Mouse (Mus musculus): ENCODE data around the gene Ubxn11. TPM values are rescaled to one million over a fixed set of nuclear protein-coding genes. Genes with fewer than 3 reads are reported as not detected.

Ubxn11 gene
- polyA plus RNA-seq, 1 experiment from 2014 or later = 1.3 TPM

DNA sequence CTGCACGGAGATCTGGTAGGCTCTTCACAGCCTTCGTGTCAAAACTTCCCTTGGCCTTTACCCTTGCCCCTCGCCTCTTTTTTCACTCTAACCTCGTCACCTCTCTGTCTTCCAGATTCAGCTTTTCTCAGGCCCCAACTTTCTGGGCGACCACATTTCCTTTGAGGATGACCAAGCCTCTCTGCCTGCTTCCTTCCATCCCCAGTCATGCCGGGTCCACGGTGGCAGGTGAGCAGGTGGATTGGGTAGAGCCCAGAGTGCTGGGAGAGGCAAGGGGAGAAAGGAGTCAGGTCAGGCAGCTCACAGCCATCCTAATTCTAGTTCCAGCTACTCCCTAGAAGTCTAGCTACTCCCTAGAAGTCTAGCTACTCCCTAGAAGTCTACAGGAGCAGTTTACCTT lies 19.9 kb upstream of the Ubxn11 start:
- no peaks in the 10 kb centered on the region for H3K27me3 ChIP-seq (ENCODE audit: control insufficient read depth, insufficient read depth, low read length)
- WGBS = 8% methylated on average over 7 of the region's 7 CpGs
- peak overlapping the region; percentile 55 for H3K4me2 ChIP-seq (replicated peaks; ENCODE audit: low read depth)
- H3K27ac ChIP-seq (replicated peaks) = no peak overlapping the region
- H3K36me3 ChIP-seq (ENCODE audit: control insufficient read depth, insufficient read depth, low read length) = no peaks in the 10 kb centered on the region
- 0 out of 2 replicates have a peak overlapping the region, but pooled peaks have one; percentile 20 for H3K4me3 ChIP-seq (ENCODE audit: low read depth, low read length)
- DNase-seq (ENCODE audit: low spot score) (no peak), ATAC-seq (ENCODE audit: low FRiP score, low TSS enrichment) (no peak)
- TF ChIP-seq EP300 (optimal IDR thresholded peaks at IDR 0.05) (no peak), CTCF (IDR thresholded peaks at IDR 0.05; ENCODE audit: low read depth) (no peak)
- no peaks in the 10 kb centered on the region for H3K4me1 ChIP-seq (replicated peaks; ENCODE audit: control insufficient read depth, insufficient read depth)
- no peak overlapping the region; the same call in 1 of the 2 replicates for H3K9ac ChIP-seq (ENCODE audit: low read length)
- H3K9me3 ChIP-seq (ENCODE audit: control insufficient read depth, low read length) = no peaks in the 10 kb centered on the region

- Histone ChIP-seq H3K4me1 (replicated peaks; ENCODE audit: control insufficient read depth, insufficient read depth) (no peaks in the 10 kb centered on the region), H3K9ac (ENCODE audit: low read length) (no peak overlapping the region), H3K9me3 (ENCODE audit: control insufficient read depth, low read length) (no peaks in the 10 kb centered on the region), H3K36me3 (ENCODE audit: control insufficient read depth, insufficient read depth, low read length) (no peaks in the 10 kb centered on the region), H3K4me2 (replicated peaks; ENCODE audit: low read depth) (no peak overlapping the region), H3K4me3 (ENCODE audit: low read depth, low read length) (no peak overlapping the region), H3K27me3 (ENCODE audit: control insufficient read depth, insufficient read depth, low read length) (no peaks in the 10 kb centered on the region), H3K27ac (replicated peaks) (no peak overlapping the region)
- TF ChIP-seq CTCF (IDR thresholded peaks at IDR 0.05; ENCODE audit: low read depth) (peak; percentile 27), EP300 (optimal IDR thresholded peaks at IDR 0.05) (no peak)
- DNase-seq (ENCODE audit: low spot score) = no peak
- no peak for ATAC-seq (ENCODE audit: low FRiP score, low TSS enrichment)
- 87% methylated on average over 4 of the region's 4 CpGs for WGBS
Measured at GRCm38 (mm10) chr4:134084999-134085398, 17.4 kb upstream of the Ubxn11 start.

DNA sequence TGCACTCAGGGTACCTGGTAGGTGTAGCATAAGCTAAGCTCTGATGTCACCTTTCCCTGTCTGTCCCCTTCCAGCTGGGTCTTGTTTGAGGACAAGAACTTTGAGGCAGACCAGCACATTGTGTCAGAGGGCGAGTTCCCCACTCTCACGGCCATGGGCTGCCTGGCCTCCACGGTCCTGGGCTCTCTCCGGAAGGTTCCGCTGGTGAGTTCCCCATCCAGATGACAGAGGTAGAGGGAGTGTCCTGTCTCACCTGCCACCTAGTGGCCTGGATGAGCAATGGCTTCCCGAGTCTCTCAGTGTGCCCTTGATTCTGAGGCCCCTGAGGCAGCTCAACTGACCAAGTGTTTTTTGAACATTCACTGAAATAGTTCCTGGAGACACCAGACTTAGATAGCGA lies 15.0 kb upstream of the Ubxn11 start:
- DNase-seq (ENCODE audit: low spot score) (peak; percentile 59), ATAC-seq (ENCODE audit: low FRiP score, low TSS enrichment) (peak; percentile 58)
- no peaks in the 10 kb centered on the region for H3K4me1 ChIP-seq (replicated peaks; ENCODE audit: control insufficient read depth, insufficient read depth)
- H3K9me3 ChIP-seq (ENCODE audit: control insufficient read depth, low read length) = no peaks in the 10 kb centered on the region
- no peak overlapping the region for H3K27ac ChIP-seq (replicated peaks)
- no peak overlapping the region for H3K4me2 ChIP-seq (replicated peaks; ENCODE audit: low read depth)
- WGBS = 31% methylated on average over 7 of the region's 7 CpGs
- H3K36me3 ChIP-seq (ENCODE audit: control insufficient read depth, insufficient read depth, low read length) = no peaks in the 10 kb centered on the region
- H3K4me3 ChIP-seq (ENCODE audit: low read depth, low read length) = no peak overlapping the region
- TF ChIP-seq CTCF (IDR thresholded peaks at IDR 0.05; ENCODE audit: low read depth) (peak; percentile 84), EP300 (optimal IDR thresholded peaks at IDR 0.05) (no peak)
- no peaks in the 10 kb centered on the region for H3K27me3 ChIP-seq (ENCODE audit: control insufficient read depth, insufficient read depth, low read length)
- no peak overlapping the region for H3K9ac ChIP-seq (ENCODE audit: low read length)

- Histone ChIP-seq H3K27me3 (ENCODE audit: control insufficient read depth, insufficient read depth, low read length) (no peaks in the 10 kb centered on the region), H3K4me2 (replicated peaks; ENCODE audit: low read depth) (no peak overlapping the region), H3K9ac (ENCODE audit: low read length) (no peak overlapping the region), H3K9me3 (ENCODE audit: control insufficient read depth, low read length) (no peaks in the 10 kb centered on the region), H3K4me3 (ENCODE audit: low read depth, low read length) (no peak overlapping the region), H3K4me1 (replicated peaks; ENCODE audit: control insufficient read depth, insufficient read depth) (no peaks in the 10 kb centered on the region), H3K36me3 (ENCODE audit: control insufficient read depth, insufficient read depth, low read length) (no peaks in the 10 kb centered on the region), H3K27ac (replicated peaks) (no peak overlapping the region)
- TF ChIP-seq EP300 (optimal IDR thresholded peaks at IDR 0.05) = no peak
- no peak for TF ChIP-seq CTCF (IDR thresholded peaks at IDR 0.05; ENCODE audit: low read depth)
- WGBS = 66% methylated on average over 9 of the region's 9 CpGs
- ATAC-seq (ENCODE audit: low FRiP score, low TSS enrichment) (peak; percentile 19; the same call in 1 of the 2 replicates), DNase-seq (ENCODE audit: low spot score) (no peak)
Measured at GRCm38 (mm10) chr4:134089029-134089428, 13.3 kb upstream of the Ubxn11 start.

- no peak overlapping the region for H3K4me3 ChIP-seq (ENCODE audit: low read depth, low read length)
- H3K9ac ChIP-seq (ENCODE audit: low read length) = no peak overlapping the region
- H3K27ac ChIP-seq (replicated peaks) = no peak overlapping the region
- H3K27me3 ChIP-seq (ENCODE audit: control insufficient read depth, insufficient read depth, low read length) = no peaks in the 10 kb centered on the region
- ATAC-seq (ENCODE audit: low FRiP score, low TSS enrichment) = no peak
- H3K36me3 ChIP-seq (ENCODE audit: control insufficient read depth, insufficient read depth, low read length) = no peaks in the 10 kb centered on the region
- no peak overlapping the region for H3K4me2 ChIP-seq (replicated peaks; ENCODE audit: low read depth)
- no peaks in the 10 kb centered on the region for H3K9me3 ChIP-seq (ENCODE audit: control insufficient read depth, low read length)
- WGBS = 77% methylated on average over 16 of the region's 16 CpGs
- DNase-seq (ENCODE audit: low spot score) = no peak
- no peaks in the 10 kb centered on the region for H3K4me1 ChIP-seq (replicated peaks; ENCODE audit: control insufficient read depth, insufficient read depth)
- TF ChIP-seq EP300 (optimal IDR thresholded peaks at IDR 0.05) (no peak), CTCF (IDR thresholded peaks at IDR 0.05; ENCODE audit: low read depth) (0 out of 2 replicates have a peak, but pooled peaks have one; percentile 6)
Measured at GRCm38 (mm10) chr4:134090521-134091224, 11.7 kb upstream of the Ubxn11 start.

- Histone ChIP-seq H3K4me2 (replicated peaks; ENCODE audit: low read depth) (no peak overlapping the region), H3K36me3 (ENCODE audit: control insufficient read depth, insufficient read depth, low read length) (no peaks in the 10 kb centered on the region), H3K4me3 (ENCODE audit: low read depth, low read length) (no peak overlapping the region), H3K27me3 (ENCODE audit: control insufficient read depth, insufficient read depth, low read length) (no peaks in the 10 kb centered on the region), H3K9me3 (ENCODE audit: control insufficient read depth, low read length) (no peaks in the 10 kb centered on the region), H3K4me1 (replicated peaks; ENCODE audit: control insufficient read depth, insufficient read depth) (no peaks in the 10 kb centered on the region), H3K9ac (ENCODE audit: low read length) (no peak overlapping the region), H3K27ac (replicated peaks) (no peak overlapping the region)
- DNase-seq (ENCODE audit: low spot score) (no peak), ATAC-seq (ENCODE audit: low FRiP score, low TSS enrichment) (no peak)
- WGBS = 83% methylated on average over 6 of the region's 6 CpGs
- TF ChIP-seq EP300 (optimal IDR thresholded peaks at IDR 0.05) = no peak
- no peak for TF ChIP-seq CTCF (IDR thresholded peaks at IDR 0.05; ENCODE audit: low read depth)
Measured at GRCm38 (mm10) chr4:134091225-134091529, 11.2 kb upstream of the Ubxn11 start.
